ENCODE assay signal across 7 mouse cellular contexts in the genomic region with DNA sequence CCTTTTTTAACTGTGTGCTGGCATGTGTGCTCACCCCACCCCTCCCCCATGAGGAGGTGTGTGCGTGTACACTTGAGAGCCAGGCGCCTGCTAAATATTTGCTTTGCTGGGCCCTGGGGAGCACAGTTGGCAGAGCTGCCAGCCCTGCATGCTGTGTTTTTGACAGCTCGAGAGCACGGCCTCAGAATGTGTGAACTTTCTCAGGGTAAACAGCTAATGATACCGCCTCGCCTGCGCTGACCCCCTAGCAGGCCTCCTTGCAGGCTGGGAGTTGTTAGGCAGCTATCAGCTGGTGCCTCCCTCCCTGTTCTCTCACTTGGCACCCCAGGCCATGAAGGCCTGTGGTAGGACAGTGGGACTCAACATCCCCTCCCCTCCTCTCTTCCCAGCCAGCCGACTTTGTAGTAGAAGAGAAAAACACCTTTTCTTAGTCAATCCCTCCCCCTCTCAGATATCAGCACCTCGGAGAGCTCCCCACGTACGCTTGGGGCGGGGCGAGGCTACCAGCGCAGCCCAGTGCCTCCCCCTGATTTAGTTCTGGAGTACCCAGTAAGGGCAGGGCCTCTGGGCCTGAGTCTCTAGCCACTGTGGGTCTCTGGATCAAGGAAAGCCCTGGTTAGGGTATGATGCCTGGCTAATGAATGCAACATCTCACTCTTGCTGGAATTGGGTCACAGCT.
DNase-seq lines count a peak whose midpoint lies in the region; ATAC-seq and TF ChIP-seq lines count a peak whose summit lies in the region.

No protein-coding gene starts in this region.

- H3K9ac ChIP-seq in forebrain, embryonic 11.5 days (ENCODE audit: low read length) = no peak overlapping the region
- H3K9ac ChIP-seq in limb, embryonic 14.5 days (ENCODE audit: low read depth, low read length, severe bottlenecking) = no peak overlapping the region

- H3K4me1 ChIP-seq in forebrain, embryonic 11.5 days (replicated peaks; ENCODE audit: control insufficient read depth, insufficient read depth, low read length) = peaks cover 6% of the 10 kb centered on the region; the same call in 1 of the 2 replicates
- peaks cover 12% of the 10 kb centered on the region; the same call in 1 of the 2 replicates for H3K4me1 ChIP-seq in limb, embryonic 14.5 days (ENCODE audit: control insufficient read depth, insufficient read depth, low read length)

- no peak overlapping the region for H3K27ac ChIP-seq in forebrain, embryonic 11.5 days (ENCODE audit: low read depth, low read length)
- H3K27ac ChIP-seq in limb, embryonic 14.5 days (replicated peaks; ENCODE audit: low read depth, low read length) = no peak overlapping the region

- no peak overlapping the region for H3K4me2 ChIP-seq in forebrain, embryonic 11.5 days (ENCODE audit: low read depth, low read length, severe bottlenecking)
- no peak overlapping the region for H3K4me2 ChIP-seq in limb, embryonic 14.5 days (replicated peaks; ENCODE audit: low read depth, low read length, severe bottlenecking)

- 15% methylated on average over 14 of the region's 14 CpGs for WGBS in forebrain, embryonic 11.5 days
- 3% methylated on average over 14 of the region's 14 CpGs for WGBS in limb, embryonic 14.5 days

- no peaks in the 10 kb centered on the region; the same call in 1 of the 2 replicates for H3K27me3 ChIP-seq in forebrain, embryonic 11.5 days (ENCODE audit: control insufficient read depth, insufficient read depth, low read length)
- H3K27me3 ChIP-seq in limb, embryonic 14.5 days (ENCODE audit: control insufficient read depth, insufficient read depth, low read length) = peaks cover 14% of the 10 kb centered on the region

- no peak overlapping the region for H3K4me3 ChIP-seq in forebrain, embryonic 11.5 days (ENCODE audit: low read depth, low read length)
- H3K4me3 ChIP-seq in limb, embryonic 14.5 days (replicated peaks; ENCODE audit: low read length) = no peak overlapping the region

- peak; percentile 49; the same call in 1 of the 2 replicates for ATAC-seq in forebrain, embryonic 11.5 days (replicated peaks; ENCODE audit: low FRiP score)
- no peak for ATAC-seq in limb, embryonic 14.5 days (ENCODE audit: low FRiP score, low read depth)

- H3K9me3 ChIP-seq in forebrain, embryonic 11.5 days (ENCODE audit: control insufficient read depth, low read length) = no peaks in the 10 kb centered on the region
- H3K9me3 ChIP-seq in limb, embryonic 14.5 days (ENCODE audit: control insufficient read depth, low read length) = no peaks in the 10 kb centered on the region

- TF ChIP-seq POLR2A in limb, embryonic 14.5 days (IDR thresholded peaks at IDR 0.05; ENCODE audit: borderline replicate concordance, extremely low read depth, insufficient read depth, insufficient read length) = no peak

- DNase-seq in A20 (ENCODE audit: low read depth, low spot score) (peak; percentile 22), R1 (ENCODE audit: low read depth, low spot score) (peak; percentile 79)
- peak; percentile 77 for DNase-seq in forebrain, embryonic 11.5 days (ENCODE audit: low spot score)
- DNase-seq in limb, embryonic 14.5 days (ENCODE audit: low spot score) = peak; percentile 42
- DNase-seq in retina, embryonic 14.5 days (ENCODE audit: low spot score) = peak; percentile 75
- DNase-seq in T-cell, adult 2 months (ENCODE audit: low spot score) = no peak
- no peak for DNase-seq in natural killer cell, adult 2 months (ENCODE audit: low spot score in 2 of 2)

- no peaks in the 10 kb centered on the region for H3K36me3 ChIP-seq in forebrain, embryonic 11.5 days (ENCODE audit: control insufficient read depth, insufficient read depth, low read length)
- H3K36me3 ChIP-seq in limb, embryonic 14.5 days (ENCODE audit: control insufficient read depth, insufficient read depth, low read length) = no peaks in the 10 kb centered on the region

Comparison
In these comparisons a context has a peak if more than half of its experiments do, and no peak if none do; other contexts are left out.
1. DNase-seq: peak in A20 (single experiment), R1 (single experiment), forebrain, embryonic 11.5 days (single experiment), limb, embryonic 14.5 days (single experiment) and retina, embryonic 14.5 days (single experiment); none in T-cell, adult 2 months (single experiment) and natural killer cell, adult 2 months (0 of 2).